Mouse (Mus musculus) spleen, adult 2 months (tissue): ENCODE data around the gene Ctnnd2. TPM values are rescaled to one million over a fixed set of nuclear protein-coding genes. Genes with fewer than 3 reads are reported as not detected.

Experiments
- DNase-seq, 2 experiments: peaks; one replicate each; pipeline versions ENCODE4 v3.0.0 to v3.0.0-alpha.2; 2012 to 2021; ENCODE audit warnings: low spot score in 2 of 2, low read depth in 1 of 2
- H3K27ac ChIP-seq: fragments of 200-500 bp; 2 replicates; pipeline ENCODE4 v1.5.1; 2012; ENCODE audit warnings: low read length, inconsistent platforms; ENCODE audit not compliant: insufficient read depth
- H3K27me3 ChIP-seq: fragments of 200-500 bp; 2 replicates; pipeline ENCODE4 v1.6.1; 2012; ENCODE audit warnings: mild to moderate bottlenecking, moderate library complexity, low read length, inconsistent platforms; ENCODE audit not compliant: control insufficient read depth, insufficient read depth
- H3K36me3 ChIP-seq: fragments of 200-500 bp; 2 replicates; pipeline ENCODE4 v1.6.1; 2012; ENCODE audit warnings: mild to moderate bottlenecking, low read length, inconsistent platforms; ENCODE audit not compliant: control insufficient read depth, insufficient read depth
- H3K4me1 ChIP-seq: fragments of 200-500 bp; 2 replicates; pipeline ENCODE4 v1.6.1; 2011; ENCODE audit warnings: inconsistent platforms; ENCODE audit not compliant: control insufficient read depth, insufficient read depth, insufficient read length
- H3K4me3 ChIP-seq: fragments of 200-500 bp; 2 replicates; pipeline ENCODE4 v1.5.1; 2011; ENCODE audit warnings: mild to moderate bottlenecking, inconsistent platforms; ENCODE audit not compliant: insufficient read depth, insufficient read length; ENCODE audit errors: extremely low read depth
- CTCF ChIP-seq: fragments of 200-500 bp; IDR thresholded peaks from 2 replicates; pipeline ENCODE4 v1.5.1; 2011; ENCODE audit warnings: mild to moderate bottlenecking, inconsistent platforms; ENCODE audit not compliant: insufficient read depth, insufficient read length, insufficient replicate concordance; ENCODE audit errors: extremely low read depth
- POLR2A ChIP-seq: fragments of 200-500 bp; IDR thresholded peaks from 2 replicates; pipeline ENCODE4 v1.6.1; 2011; ENCODE audit warnings: low read depth, low read length, inconsistent platforms
- WGBS: fragments of 180-500 bp; shearing (Covaris S2); methylation state at CpG from one replicate; pipeline ENCODE4 v1.1.7; 2018; 5-methylcytosine and 5-hydroxymethylcytosine counted together
- polyA plus RNA-seq: library from polyadenylated mRNA; depleted of rRNA; stranded (reverse); fragments of >200 nt; gene quantifications from 2 replicates; pipeline ENCODE4 v1.2.3, GENCODE M21; 2012

Ctnnd2 gene
- polyA plus RNA-seq, 1 experiment, result 1.2 TPM

DNA sequence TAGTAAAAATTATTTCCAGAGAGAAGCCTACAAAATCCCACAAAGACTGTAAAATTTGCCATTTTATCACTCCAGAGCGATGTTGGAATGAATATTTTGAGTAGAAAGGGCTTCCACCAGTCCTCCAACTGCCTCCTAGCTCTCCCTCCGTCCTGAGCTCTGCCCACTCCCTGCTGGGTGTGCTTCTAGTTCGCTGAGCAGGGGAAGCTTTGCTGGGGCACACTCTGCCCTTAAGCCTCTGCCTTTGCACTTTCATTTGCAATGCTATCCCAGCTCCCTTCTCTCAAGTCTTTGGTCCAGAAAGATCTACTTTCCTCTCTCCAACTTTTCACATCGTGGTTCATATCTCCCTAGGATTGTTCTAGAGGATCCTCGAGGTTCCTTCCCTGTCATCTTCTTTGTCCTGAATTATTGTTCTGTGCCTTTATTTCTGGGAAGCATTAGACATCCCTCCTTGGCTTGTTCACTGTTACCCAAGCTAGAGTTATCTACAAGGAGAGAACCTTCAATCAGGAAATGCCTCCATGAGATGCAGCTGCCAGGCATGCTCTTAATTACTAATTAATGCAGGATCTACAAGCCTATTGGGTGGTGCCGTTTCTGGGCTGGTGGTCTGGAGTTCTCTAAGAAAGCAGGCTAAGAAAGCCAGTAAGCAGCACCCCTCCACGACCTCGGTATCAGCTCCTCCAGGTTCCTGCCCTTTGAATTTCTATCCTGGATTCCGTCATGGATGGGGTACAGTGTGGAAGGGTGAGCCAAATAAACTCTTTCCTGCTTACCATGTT, 288.1 kb downstream of the Ctnnd2 start:
- no peaks in the 10 kb centered on the region for H3K4me1 ChIP-seq
- H3K27me3 ChIP-seq, result no peaks in the 10 kb centered on the region
- TF ChIP-seq CTCF, result no peak
- no peak for TF ChIP-seq POLR2A
- no peaks in the 10 kb centered on the region for H3K36me3 ChIP-seq
- WGBS, result 68% methylated on average over 9 of the region's 9 CpGs
- no peak overlapping the region for H3K27ac ChIP-seq
- no peak overlapping the region for H3K4me3 ChIP-seq
- DNase-seq, result no peak

DNA sequence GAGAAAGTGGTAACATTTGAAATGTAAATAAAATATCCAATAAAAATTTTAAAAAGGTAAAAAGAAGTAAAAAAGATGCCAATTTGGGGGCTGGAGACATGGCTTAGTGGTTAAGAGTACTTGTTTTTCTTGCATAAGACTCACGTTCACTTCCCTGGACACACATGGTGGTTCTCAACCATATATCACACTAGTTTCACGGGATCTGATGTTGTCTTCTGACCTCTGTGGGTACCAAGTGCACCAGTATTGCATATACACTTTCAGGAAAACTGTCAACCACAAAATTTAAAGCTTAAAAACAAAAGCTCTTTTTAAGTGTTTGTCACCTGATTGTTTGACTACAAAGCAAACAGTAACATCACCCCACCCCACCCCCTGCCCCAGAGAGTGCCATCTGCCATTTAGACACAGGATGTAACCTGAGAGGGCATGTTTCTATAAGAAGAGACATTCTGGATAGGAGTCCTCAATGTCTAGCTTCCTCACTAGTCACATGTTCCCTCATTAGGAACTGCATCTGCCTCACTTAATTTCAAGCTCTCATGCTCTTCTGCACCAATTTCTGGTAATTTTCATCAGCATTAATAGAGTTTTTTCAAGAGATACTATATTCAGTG, 290.5 kb downstream of the Ctnnd2 start:
- 43% methylated on average over 2 of the region's 2 CpGs for WGBS
- DNase-seq, result no peak
- Histone ChIP-seq H3K27me3 (no peaks in the 10 kb centered on the region), H3K4me3 (no peak overlapping the region), H3K36me3 (no peaks in the 10 kb centered on the region), H3K4me1 (no peaks in the 10 kb centered on the region), H3K27ac (no peak overlapping the region)
- no peak for TF ChIP-seq POLR2A
- TF ChIP-seq CTCF, result no peak

DNA sequence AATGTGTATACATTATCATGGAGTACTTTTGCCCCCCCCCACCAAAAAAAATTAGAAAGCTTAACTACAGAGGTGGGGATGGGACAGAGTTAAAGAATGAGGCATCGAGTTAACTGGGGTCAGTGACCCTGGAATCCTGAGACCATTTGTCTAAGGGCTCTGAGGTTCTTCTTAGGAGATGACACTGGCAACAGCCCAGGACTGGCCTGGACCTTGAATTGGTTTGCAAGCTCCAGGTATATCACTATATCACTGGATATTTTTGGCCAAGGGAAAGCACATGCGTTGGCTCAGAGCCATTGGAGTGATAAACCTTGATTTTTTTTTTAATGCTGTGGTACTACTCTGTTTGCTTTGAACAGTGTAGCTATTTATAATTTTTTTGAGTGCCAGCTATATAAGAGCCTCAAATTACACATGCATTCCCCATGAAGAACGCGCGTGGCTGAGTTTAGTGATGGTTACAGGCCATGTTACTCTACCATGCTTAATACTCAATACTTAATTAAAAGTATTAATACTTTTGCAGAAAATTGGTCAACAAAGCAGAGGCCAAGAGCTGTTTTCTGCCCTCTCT, 291.2 kb downstream of the Ctnnd2 start:
- 87% methylated on average over 5 of the region's 5 CpGs for WGBS
- no peaks in the 10 kb centered on the region for H3K4me1 ChIP-seq
- H3K27ac ChIP-seq, result no peak overlapping the region
- H3K36me3 ChIP-seq, result no peaks in the 10 kb centered on the region
- H3K4me3 ChIP-seq, result no peak overlapping the region
- H3K27me3 ChIP-seq, result no peaks in the 10 kb centered on the region
- TF ChIP-seq CTCF, result no peak
- no peak for TF ChIP-seq POLR2A
- DNase-seq, result no peak

DNA sequence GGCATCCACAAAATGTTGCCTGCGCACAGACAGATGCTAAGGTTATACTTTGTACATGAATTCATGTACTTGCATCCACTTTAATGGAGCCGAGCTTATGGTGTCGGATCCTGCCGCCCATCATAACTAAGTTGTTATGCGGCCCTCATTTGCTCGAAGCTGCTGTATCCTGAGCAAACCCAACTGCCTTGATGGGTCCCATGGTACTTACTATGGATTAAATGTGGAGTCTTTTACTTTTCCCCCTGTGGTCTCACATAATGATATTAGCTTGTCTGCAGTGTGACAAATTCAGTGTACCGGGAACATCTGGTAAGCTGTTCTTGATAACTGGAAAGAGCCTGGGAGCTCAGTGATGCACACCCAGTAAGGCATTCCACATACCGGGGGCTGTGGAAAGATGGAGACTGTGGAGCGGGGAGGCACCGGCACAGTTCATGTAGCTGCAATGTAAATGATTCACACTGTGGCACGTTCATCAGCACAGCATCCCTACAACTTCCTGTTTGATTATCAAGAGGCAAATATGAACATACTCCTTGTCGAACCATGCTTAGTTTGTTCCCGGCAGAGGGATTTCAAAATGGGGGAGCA, 294.7 kb downstream of the Ctnnd2 start:
- H3K27me3 ChIP-seq, result no peaks in the 10 kb centered on the region
- no peak overlapping the region for H3K4me3 ChIP-seq
- H3K27ac ChIP-seq, result no peak overlapping the region
- no peak for DNase-seq
- H3K4me1 ChIP-seq, result no peaks in the 10 kb centered on the region
- no peak for TF ChIP-seq CTCF
- no peak for TF ChIP-seq POLR2A
- WGBS, result 86% methylated on average over 13 of the region's 13 CpGs
- H3K36me3 ChIP-seq, result no peaks in the 10 kb centered on the region

DNA sequence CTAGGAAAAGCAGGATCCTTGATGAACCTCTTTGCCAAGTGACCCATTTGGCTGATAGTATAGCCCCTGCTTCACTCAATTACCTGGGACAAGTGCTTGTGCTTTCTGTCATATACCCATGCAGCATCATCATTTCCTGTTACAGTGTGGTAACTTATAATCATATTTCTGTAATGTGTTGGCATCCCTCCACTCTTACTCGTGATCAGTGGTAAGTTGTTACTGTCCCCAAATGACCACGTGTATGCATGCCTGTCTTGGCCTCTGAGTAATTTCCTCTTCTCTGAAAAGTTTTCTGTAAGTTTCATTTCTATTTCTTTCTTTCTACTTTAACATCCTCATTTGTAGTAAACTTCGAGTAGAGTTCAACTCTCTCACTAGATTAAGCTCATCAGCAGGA, 296.4 kb downstream of the Ctnnd2 start:
- WGBS, result 12% methylated on average over 3 of the region's 3 CpGs
- no peaks in the 10 kb centered on the region for H3K4me1 ChIP-seq
- TF ChIP-seq POLR2A (no peak), CTCF (no peak)
- no peak overlapping the region for H3K4me3 ChIP-seq
- no peaks in the 10 kb centered on the region for H3K36me3 ChIP-seq
- H3K27me3 ChIP-seq, result no peaks in the 10 kb centered on the region
- H3K27ac ChIP-seq, result no peak overlapping the region
- DNase-seq, result peak in 1 of 2 experiments; percentile 3

DNA sequence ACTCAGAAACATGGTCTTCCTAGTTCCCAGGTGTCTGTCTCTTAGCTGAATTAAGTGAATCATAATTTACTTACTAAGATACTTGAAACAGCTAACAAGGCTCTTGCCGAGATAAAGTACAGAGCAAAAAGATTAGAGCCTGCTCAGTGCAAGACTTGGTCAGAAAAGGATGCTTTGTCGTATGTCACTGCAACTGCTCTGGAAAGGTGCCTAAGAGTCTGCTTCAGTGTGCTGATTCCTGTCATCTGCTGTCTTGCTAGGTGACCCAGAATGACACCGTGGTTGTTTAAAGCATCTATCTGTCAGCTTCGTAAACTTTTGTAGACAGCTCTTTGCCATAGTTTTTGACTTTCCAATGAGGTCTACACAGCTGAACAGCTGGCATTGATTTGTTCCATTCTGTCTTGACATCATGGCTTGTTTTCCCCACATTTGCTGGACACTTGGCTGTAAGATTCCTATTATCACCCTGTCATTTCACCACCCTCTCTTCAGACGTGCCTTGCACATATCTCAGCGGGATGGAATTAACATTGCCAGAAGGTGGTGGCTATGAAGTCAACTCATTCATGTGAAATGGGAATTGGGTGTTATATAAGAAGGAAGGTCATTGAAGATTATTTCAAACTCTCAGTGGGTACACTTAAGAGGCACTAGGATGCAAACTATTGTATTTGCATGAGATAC, 299.0 kb downstream of the Ctnnd2 start:
- WGBS, result 85% methylated on average over 6 of the region's 6 CpGs
- H3K36me3 ChIP-seq, result no peaks in the 10 kb centered on the region

More for the DNA sequence above, 299.0 kb downstream of the Ctnnd2 start:
- no peak for DNase-seq
- TF ChIP-seq CTCF, result no peak
- TF ChIP-seq POLR2A, result no peak
- Histone ChIP-seq H3K27ac (no peak overlapping the region), H3K27me3 (no peaks in the 10 kb centered on the region), H3K4me1 (no peaks in the 10 kb centered on the region), H3K4me3 (no peak overlapping the region)
